Mouse (Mus musculus) frontal cortex, postnatal 14 days (tissue): ENCODE measurements around the gene Acad9.

ENCODE experiments used
- DNase-seq, 2 experiments: peaks; one replicate each; pipeline ENCODE4 v3.0.0; 2022; ENCODE audit warnings: low spot score in 2 of 2

The Acad9 gene

DNA sequence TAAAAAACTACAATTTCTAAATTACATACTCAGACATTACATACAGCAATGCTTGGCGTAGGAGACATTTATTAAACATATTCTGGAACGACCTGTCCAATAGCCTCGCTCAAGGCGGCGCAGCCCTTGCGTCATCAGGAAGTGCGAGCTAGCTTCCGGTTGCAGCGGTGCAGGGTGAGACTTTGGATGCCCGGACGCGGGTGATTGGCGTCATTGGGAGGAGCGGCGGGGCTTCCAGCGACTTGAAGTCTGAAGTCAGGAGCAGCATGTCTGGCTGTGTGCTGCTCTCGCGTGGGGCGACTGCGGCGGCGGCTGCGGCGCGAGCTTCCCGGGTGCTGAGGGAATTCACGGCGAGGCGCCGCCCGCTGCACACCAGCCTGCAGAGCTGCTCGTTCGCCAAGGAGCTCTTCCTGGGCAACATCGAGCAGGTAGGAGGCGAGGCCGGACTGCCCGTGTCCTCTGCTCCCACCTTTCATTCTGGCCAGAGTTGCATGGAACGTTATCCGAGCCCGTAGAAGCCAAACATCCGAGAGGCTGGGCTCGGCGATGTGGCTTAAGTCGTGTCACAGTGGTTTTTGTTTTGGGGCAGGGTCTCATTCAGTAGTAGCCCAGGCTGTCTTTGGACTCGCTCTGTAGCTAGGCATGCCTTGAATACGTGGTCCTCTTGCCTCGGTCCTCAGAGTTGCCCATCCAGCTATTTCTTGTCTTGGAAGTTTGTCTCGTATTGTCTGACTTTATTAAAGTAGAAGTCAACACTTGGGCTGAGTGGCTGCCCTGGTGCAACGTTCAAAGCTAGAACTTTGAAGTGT, at the start of gene Acad9:
Gene Acad9 (plus strand): TSS at position 137 of the 809 bp plus-strand sequence.
- peak; percentile 92 to 93 for DNase-seq

DNA sequence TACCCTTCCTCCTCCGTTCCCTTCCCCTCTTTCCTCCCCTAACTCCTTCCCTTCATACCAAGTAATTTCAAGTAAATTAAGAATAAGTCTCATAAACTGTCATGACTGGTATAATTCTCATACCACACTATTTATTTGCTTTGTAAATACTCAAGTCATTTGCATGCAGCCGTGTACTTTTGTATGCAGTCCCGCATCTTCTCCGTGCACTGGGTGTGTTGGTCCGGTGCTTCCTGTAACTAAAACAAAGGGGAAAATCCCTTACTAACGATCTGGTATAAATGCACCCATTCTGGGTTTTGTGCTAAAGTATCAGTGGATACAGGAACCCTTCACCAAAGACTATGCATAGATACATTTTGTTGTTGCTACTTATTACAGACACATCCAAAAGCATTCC, 40.0 kb upstream of the Acad9 start:
- no peak for DNase-seq

DNA sequence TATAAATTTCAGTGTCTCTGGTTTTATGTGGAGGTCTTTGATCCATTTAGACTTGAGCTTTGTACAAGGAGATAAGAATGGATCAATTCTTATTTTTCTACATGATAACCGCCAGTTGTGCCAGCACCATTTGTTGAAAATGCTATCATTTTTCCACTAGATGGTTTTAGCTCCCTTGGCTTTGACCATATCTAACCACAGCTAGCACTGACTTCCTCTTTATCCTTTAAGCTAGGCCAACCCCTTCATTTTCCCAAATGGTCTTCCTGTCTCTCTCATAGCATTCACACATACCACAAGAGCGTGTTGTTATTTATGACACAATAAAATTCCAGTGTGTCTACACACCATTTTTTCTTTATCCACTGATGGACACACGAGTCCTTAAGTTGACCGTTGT, 35.8 kb upstream of the Acad9 start:
- no peak for DNase-seq

DNA sequence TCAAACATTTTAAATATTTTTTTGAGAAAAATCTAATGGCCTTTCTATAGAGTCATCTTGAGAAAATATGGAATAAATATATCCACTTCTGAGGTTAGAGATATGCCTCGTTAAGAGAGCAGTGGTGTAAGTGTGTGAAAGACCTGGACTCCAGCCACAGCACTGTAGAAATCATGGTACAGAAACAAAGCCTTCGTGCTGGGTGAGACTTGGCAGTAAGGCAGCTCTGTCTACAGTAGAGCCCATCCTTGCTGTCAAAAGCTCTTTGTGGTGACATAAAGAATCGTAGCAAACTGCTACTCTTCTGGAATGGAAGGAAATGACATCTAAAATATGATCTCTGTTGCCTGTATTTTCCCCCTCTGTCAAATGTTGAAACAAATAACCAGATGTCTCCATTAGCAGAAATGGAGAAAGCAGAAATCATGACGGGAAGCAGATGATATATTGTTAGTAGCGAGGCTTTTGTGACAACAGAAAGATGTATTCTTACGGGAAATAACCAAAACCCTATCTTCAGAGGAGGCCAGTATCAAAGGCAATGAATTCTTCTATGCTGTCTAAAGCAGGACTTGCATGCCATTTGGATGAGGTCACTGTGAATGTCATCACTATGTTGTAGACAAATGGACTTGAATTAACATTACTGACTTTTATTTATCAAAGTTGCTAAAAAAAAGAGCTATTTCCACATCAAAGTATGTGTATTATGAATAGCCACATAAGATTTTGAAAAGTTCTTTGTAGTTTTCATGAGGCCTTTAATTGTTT, 33.9 kb upstream of the Acad9 start:
- DNase-seq: no peak

DNA sequence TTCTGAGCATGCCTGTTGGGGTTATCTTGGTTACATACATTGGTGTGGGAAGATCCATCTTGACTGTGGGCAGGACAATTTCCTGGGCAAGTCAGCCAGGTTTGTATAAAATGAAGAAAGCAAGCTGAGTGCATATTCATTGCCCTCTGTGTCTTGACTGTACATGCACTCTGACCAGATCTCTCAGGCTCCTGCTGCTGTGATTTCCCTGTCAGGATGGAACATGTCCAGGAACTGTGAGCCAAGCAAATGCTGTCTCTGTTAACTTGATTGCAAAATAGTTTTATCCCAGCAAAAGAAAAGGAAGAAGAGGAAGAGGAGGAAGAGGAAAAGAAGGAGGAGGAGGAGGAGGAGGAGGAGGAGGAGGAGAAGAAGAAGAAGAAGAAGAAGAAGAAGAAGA, 21.3 kb upstream of the Acad9 start:
- DNase-seq: no peak

DNA sequence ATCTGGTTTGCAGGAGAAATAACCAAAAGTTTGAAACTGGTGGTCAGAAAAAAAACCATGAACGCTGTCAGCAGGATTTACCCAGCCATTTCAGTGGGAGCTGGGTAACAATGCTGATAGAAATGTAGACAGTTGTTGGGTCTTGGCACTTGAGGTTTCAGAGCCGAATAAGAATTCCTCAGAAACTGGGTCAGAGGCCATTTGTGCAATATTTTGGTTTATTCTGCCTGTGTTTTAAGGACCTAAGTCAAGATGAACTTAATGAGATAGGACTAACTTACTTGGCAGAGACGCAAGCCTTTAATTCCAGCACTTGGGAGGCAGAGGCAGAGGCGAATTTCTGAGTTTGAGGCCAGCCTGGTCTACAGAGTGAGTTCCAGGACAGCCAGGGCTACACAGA, 20.7 kb upstream of the Acad9 start:
- no peak for DNase-seq

DNA sequence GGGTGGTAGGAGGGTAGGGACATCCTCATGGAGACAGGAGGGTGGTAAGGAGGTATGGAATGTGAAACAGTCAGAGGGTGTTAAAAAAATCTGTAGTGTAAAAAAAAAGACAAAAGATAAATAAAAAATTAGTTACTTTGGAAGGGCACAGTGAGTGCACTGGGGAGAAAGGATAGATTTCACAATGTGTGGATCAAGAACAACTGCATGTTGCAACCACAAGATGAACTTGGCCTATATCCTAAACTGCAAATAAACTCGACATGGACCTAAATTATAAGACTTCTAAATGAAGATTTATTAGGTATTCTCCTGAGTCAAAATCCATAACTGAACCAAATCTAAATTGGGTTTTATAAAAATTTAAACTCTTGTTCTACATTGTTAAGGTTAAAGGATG, 16.7 kb upstream of the Acad9 start:
- no peak for DNase-seq

DNA sequence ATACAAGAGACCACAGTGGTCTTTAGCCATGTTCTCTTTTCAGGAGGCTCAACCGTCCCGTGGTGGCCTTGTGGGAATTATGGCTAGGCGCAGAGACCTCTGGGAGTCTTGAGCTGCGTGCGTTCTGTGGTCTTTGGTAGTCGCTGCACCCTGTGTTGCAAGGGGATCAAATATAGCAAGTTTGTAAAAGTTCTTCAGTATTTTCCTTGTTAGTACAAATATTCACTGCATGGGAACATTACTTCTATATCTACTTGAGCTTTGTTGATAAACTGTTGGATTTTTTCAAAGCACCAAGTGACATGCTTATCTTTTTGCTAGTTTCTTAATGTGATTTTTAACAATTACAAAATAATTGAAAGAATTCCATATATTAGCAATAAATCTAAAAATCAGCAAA, 12.3 kb upstream of the Acad9 start, which contains the start of gene Ccdc144b:
Gene Ccdc144b (minus strand): TSS at position 101 of the 400 bp plus-strand sequence.
- DNase-seq: no peak

DNA sequence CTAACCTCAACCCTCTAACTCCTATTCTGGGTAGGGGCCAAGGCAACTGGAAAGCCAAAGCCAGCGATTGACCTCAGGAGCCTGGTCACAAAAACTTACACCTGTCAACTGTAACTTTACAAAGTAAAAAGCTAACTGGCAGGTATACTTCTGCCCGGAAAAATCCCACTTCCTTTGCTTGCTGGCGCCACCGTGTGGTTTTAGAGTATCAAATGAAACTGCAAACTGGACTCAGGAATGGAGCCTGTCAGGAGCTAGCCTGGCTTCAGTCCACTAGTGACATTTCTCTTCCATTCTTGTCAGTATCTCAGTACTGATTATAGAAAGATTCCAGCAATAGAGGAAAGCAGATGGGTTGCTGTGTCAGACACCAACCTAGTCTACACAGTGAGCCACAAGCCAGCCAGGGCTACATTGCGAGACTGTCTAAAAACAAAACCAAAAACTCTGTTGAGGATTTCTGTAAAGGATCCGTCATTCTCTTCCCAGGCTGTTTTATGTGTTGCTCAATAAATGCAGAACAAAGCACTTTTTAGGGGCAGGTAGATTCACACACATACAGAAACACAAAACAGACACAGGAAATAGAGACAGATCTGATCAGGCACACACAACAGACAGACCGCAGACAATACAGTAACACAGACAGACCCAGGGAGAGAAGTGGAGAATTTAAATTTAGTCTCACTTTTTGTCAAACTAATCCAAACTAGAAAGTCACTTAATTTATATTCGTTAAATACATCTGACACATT, 5.5 kb upstream of the Acad9 start:
- peak in 1 of 2 experiments; percentile 51 for DNase-seq

DNA sequence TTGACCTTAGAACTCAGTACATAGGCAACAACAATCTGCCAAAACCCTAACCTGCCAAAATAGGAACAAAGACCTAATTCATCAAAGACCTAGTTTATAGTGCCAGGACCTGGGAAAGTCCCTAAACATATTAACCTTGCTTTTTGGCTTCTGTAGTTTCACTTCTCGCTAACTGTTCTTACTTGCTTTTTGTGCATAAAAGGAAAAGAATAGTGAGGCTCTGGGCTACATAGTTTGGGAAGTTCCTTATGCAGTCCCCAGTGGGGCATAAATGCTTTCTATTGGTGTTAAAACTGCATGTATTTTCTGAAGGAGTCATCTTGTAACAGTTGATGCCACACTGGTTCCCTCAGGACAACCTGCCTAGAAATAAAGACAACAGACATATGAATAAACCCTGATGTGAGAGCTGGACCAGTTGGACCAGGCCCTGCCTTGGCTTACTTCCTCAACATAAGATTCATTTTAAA, 1.2 kb upstream of the Acad9 start:
- no peak for DNase-seq

DNA sequence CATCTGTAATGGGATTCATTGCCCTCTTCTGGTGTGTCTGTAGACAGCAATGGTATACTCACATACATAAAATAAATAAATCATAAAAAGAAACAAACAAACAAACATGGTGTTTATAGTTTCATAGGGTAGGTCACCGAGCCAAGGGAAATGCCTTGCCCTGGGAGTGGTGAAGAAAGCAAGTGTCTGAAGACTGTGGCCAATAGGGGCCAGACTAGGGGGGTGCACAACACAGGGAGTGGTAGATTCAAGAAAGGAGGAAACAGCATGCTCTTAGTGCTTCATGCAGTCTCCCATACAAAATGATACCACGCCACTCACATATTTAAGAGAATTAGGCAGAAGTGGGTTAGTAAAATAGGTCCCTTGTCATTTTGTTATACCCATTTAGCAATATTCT, 613 bp upstream of the Acad9 start:
- no peak for DNase-seq

DNA sequence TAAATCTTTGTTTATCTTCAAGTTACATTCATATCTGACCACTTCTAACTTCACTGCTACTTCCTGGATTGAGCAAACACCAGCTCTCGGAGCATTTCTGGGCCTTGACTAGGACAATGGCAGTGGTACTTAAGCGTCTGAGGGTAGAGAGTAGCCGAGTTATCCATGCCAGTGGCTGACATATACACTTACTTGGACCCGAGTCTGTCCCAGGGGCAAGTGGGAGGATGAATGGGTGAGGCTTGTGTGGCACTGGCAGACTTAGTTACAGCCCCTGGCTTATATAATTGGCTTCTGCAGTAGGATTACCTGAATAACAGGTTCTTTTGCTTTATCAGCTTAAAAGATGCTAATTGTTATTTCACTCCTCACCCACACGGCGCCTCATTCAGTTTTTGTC, 2.0 kb downstream of the Acad9 start:
- no peak for DNase-seq

DNA sequence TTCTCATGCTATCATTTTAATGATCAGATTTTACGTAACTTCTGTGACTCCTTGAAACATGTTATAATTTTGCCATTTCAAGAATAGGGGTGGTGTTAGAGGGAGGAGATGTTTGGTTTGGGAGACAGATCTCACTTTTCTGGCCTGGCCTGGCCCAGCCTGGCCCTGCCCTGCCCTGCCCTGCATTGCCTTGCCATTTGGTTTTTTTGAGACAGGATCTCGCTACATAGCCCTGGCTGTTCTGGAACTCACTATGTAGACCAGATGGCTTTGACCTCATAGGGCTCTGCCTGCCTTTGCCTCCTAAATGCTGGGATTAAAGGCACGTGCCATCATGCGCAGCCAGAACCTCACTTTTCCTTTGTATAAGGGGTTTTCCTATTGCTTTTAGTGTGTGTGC, 4.7 kb downstream of the Acad9 start:
- no peak for DNase-seq

DNA sequence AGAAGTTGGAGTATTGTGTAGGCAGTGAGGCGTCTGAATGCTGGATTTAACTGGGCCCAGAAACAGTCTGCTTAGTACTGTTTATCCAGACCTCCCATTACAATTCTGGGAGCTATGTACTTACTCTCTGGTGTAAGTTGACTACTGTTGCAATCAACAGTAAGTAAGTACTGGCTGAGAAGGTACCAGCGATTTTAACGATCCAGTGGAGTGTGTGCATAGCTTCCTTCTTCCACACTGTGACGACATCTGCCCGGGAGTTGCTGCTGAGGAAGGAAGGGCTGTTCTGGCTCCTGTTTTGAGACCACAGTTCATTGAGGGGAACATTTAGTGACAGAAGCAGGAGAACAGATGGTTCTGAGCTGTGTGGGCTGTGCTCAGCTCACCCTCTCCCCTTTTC, 5.3 kb downstream of the Acad9 start:
- no peak for DNase-seq

DNA sequence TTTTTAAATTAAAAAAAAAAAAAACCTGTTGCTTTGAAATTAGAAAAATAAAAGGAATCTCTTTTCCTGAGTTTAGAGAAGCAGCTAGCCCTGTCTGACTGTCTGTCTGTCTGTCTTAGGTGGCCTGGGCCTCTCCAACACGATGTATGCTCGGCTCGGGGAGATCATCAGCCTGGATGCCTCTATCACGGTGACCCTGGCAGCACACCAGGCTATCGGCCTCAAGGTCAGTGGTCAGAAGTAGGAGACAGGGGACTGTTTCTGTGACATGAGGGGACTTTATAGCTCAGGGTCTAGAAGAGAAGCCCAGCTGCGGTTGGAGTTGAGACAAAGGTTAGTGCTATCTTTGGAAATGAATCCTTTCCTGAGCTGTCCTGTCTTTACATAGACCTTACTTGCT, 8.5 kb downstream of the Acad9 start:
- DNase-seq: no peak

DNA sequence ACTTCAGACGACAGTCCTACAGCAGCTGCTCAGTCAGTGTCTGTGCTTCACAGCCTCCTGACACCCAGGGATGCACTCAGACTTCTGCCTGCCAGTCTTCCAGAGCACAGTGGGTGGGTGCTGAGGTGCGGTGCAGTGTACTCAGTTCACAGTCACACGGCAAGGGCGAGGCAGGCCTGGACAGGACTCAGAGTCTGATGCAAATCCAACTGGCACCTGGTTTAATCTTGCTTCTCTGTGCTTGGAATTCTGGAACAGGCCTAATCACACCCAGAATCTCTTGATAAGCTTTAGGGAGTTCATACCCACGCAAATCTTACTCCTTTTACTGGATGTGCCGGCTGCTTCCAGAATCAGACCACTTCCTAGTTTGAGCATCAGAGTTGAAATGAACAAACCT, 9.7 kb downstream of the Acad9 start:
- DNase-seq: no peak

DNA sequence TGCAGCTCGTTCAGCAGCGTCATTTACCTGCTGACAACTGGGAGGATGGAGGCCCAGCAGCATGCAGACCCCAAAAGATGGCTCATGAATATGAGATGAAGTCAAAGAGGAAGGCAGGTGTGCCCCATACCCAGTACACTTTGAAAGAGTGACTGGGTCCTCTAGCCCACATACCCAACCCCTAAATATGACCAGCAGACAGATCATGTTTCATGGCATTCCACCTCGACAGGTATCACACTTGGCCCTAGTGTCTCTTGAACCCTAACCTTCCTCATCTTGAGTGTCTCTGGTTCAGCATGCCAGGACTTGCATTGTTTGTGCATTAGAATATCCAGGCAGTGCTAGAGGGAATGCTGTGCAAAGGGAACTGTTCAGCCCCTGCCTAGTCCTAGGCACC, 11.6 kb downstream of the Acad9 start:
- DNase-seq: no peak

DNA sequence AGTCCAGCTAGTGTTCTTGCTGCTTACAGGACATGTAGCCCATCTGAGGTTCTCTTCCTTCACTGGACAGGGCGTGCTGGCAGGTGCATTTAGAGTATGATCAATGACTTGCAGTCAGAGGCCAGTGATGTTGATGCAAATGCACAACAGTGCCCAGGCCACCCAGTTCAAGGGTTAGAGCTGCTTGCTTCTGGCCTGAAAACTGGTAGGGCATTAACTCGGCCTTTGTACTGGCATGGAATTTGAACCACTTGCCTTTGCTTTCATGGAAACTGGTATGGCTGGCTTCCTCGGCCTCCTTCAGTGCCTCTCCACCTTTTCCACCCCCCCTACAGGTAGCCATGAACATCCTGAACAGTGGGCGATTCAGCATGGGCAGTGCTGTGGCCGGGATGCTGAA, 14.1 kb downstream of the Acad9 start:
- DNase-seq: no peak

DNA sequence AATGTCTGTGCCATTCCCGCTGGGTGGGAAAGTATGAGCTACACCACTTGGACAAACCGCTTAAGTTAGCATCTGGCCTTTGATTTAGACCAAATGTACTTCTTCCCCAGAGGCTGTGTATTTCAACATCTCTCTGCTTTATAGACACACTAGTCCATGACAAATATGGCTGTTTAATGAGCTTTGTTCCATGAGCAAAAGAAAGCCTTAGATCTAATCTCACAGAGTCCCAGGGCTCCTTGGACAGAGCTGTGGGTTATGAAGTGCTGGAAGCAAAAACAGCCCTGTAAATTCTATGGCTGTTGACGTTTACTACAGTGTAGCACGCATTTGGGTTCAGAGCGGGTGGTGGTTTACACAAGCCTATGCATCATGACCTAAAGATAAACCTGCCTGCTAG, 15.0 kb downstream of the Acad9 start:
- no peak for DNase-seq

DNA sequence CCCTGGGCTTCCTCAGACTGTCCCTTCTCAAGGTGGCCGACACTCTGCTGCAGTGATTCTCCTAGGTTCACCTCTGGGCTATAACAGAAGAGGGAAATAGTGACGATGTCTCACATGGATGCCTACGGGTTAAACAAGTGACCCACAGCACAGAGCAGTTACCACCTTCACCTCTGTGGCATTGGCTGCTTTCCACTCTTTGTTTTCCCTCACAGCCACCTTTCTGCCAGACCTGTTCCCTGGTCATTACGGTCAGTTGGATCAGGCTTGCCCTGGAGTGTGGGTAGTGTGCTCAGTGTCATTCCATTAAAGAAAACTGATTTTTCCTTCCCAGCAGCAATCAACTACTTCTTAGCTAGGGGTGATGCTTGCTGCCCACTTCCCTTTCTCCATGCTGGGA, 17.1 kb downstream of the Acad9 start:
- no peak for DNase-seq

DNA sequence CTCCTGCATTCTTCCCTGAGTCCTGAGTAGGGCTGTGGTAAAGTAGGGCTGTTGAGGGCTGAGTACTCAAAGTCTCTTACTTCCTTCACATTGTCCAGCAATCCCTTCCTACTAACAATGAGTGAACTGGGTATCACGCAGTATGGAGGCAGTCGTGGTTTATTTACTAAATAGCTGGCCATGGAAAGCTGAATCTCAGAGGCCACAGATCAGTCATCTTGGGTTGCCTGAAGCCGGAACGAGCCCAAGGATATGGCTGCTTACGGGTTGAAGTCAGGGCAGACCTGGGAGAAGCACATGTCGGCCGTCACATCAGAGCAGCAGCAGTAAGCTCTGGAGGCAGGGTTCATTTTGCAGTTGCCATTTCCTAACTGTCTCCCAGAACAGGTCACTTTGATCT, 17.6 kb downstream of the Acad9 start:
- no peak for DNase-seq

DNA sequence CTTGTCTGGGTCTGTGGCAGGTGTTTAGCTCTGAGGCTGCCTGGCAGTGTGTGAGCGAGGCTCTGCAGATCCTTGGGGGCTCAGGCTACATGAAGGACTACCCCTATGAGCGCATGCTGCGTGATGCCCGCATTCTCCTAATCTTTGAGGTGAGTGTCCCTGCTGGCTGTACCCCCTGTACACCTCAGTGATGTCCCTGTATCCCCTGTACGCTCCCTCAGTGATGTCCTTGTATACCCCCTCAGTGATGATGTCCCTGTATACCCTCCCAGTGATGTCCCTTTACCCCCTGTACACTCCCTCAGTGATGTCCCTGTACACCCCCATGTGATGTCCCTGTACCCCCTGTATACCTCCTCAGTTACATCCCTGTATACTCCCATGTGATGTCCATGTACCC, 19.6 kb downstream of the Acad9 start:
- DNase-seq: no peak
